Mouse (Mus musculus): Measurements from ENCODE around the gene Rexo5.

Gene Rexo5

DNA sequence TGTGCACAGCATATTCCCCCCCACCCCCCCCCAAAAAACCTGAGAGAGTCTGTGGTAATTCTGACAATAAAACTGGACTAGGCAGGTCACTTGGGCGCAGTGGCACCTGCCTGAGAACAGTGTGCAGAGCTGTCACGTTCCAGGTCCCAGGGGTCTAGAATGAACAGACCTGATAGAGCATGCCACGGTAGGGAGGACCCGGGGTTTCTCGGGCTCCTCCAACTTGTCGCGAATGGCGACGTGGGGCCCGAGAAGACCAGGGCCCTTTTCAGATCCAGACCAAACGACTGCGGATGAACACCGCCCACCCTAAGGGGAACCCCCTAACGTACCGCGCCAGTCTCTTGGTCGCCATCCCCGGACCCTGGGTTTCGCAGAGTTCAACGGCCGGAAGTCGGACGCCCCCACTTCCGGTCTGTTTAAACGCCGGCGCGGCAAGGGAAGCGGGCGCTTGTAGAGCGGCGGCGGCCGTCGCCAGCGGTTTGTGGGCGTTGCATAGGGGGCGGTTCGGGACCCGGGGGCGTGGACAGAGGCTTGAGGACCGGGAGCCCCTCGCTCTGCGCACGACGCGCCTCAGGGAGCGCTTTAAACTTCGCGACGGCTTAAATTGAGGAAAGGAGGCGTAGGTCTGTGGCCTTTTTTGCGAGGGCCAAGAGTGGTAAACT is at the start of gene Rexo5, which contains the start of gene Eri2:
Gene Rexo5 (plus strand): TSS at position 421 of the 665 bp plus-strand sequence.
Gene Eri2 (minus strand): TSS at position 473 of the 665 bp plus-strand sequence.
- peak; percentile 53 for DNase-seq

DNA sequence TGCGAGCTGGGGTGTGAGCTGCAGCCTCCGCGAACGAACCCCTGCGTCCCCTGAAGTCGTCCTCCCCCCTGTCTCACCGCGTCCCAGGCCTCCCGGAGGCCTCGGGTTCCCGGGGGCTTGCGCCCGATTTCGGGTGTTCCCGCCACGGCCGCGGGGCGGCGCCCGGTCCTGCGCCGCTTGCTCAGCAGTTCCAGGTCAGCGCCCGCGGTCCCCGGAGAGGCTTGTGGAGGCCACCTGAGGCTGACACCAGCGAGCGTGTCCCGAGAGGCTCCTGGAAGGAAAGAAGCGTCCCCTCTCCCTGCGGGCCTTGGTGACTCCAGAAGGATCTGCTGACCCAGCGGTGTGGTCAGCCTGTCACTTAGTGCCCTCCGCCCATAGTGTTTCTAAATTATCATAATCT is 49.5 kb upstream of the Rexo5 start:
- no peak for DNase-seq

DNA sequence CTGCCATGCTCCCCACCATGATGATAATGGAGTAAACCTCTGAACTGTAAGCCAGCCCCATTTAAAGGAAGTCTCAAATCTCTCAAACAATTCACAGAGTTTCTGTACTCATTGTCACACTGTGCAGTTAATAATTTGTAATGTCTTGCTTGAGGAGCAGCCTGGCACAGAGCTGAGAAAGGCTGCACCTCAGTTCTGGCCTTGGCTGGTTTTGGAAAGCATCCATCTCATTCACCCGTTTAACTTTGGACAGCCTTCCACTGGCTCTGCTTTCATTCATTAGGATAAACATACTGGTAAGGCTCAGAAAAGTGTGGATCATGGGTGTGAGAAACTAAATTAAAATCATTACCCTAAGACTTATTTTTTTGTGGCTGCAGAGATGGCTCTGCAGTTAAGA is 47.9 kb upstream of the Rexo5 start:
- DNase-seq: no peak

DNA sequence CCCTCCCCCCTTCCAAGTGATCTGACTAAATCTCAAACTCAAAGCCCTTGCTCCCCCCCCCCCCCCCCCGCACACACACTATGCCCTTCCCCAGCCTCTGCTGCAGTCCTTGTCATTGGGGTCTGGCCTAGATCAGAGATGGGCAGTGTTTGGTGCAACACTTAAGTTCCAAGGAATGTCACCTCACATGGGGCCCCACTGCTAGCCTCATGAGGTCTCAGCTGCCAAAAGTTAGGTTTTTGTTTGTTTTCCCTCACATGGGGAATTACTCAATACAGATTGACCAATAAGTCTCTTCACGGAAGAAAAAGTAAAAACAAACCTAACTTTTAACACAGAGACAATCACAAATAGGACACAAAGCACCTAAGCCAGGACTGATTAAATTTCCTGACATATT is 45.0 kb upstream of the Rexo5 start:
- no peak for DNase-seq

DNA sequence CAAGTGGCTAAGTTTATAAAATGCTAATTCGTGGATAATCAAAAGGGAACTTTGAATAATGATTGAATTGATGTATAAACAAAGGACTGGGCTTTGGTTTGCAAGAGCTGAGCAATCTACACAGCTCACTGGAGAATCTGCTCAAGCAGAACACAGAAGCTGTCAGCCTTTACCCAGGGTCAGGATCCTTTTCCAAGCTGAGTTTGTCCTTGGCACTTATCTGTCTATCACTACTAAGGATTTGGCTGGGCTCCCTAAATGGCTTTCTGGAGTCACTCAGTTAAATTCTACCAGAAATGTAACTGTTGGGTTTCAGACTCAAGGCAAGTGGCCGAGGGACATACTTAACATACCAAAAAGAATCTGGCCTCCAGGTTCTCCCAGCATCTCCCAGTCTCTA is 43.9 kb upstream of the Rexo5 start:
- no peak for DNase-seq

DNA sequence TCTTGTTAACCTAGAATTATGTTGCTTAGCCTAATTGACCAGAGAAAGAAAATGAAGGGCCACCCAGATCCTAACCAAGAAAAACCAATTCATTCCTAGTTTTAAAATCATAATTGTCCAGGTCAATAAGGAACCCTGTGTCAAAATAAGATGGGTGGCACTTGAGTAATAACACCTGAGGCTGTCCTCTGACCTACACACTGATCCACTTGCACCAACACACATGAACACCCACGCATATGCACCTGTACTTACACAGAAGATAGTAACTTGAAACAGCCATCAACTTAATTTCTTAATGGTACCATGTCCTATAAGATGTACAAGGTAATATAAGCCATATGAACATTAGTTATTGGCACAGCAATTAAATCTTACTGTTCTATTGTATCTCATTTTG is 40.1 kb upstream of the Rexo5 start:
- no peak for DNase-seq

DNA sequence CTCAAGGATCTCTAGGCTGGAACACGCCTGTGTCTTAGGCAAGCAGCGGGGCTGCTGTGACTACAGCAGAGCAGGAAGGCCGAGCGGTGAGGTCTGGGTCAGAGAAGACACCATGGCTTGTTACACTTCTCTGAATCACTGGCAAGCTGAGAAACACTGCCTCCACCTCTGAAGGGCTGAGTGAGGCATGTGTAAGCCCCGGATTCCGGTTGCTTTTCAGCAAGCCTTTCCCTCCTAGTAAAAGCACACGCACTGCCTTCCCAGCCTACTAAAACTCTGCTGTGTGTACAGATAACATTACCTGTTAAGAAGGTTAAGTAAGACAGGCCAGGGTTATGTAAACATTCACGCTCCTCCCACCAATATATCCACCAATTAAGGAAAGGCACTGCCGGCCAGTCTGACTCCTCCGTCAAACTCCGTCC is 33.3 kb upstream of the Rexo5 start, which contains the start of gene Acsm3:
Gene Acsm3 (plus strand): TSS at position 397 of the 425 bp plus-strand sequence.
- no peak for DNase-seq

DNA sequence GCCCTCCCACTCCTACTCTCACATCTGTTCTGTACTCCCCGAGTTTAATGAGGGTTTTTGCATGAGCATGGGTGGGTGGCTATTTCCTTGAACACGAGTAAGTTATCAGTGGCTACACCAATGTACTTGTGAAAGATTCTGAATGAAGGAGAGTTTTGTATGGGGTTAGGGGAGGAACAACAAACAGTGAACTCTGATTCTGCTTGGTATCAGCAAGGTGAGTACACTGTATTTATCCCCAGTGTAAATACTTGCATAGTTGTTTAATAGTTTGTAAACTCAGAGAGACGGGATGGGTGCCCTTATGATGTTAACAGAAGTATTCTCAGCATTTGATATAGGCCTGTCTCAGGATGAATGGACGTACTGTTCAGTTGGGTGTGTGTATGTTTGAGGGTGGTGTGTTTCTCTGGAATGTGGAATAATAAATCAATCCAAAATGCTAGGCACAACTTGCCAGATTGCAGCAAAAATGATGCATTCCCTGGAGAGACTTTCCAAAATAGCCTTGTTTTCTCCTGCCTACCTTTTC is 31.6 kb upstream of the Rexo5 start:
- DNase-seq: no peak

DNA sequence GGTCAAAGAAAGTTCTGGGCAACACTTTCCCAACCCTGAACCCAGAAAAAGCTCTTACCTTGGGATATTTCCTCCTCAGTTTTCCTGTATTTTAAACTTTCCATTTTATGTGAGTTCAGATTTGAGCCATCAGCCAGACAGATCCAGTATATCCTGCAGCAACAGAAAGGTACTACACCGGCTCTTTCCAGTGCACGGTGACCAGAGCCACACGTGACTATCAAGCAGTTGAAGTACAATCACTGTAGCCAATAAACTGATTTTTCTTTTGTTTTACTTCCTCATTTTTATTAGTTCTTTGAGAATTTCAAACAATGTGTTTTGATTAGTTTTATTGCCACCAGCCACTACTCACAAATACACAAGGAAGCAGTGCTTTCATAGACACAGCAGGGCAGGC is 29.4 kb upstream of the Rexo5 start:
- DNase-seq: no peak

DNA sequence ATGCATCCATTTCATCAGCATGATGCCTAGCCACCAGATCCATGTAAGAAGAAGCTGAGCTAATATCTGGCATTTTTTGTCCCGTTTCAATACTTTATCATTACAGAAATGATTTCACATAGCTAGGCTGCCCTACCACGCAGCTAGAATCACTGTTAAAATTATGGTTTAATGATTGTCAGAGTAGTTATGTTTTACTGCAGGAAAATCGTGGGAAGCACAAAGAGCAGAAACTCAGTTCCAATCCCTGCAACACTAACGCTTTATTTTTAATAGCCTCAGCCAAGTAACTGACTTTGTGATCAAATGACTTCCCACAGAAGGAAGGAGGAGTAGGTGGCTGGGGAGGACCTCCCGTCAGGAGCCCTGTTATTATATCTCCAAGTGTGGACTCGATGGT is 26.8 kb upstream of the Rexo5 start:
- no peak for DNase-seq

DNA sequence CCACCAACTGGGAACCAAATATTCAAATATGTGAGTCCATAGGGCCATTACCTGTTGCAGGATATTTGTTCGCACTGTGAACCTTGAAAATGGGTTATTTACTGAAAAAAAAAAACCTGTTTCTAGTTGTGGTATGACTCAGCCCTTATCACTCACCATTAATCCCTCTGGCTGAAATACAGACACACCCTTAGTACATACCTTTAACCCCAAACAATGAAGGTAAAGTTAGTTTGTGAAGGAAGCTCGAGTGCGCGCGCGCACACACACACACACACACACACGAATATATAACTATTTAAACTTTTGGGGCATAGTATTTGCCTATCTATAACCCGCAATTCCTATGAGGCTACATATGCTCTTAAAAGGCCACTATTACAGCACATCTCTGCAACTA is 23.9 kb upstream of the Rexo5 start:
- no peak for DNase-seq

DNA sequence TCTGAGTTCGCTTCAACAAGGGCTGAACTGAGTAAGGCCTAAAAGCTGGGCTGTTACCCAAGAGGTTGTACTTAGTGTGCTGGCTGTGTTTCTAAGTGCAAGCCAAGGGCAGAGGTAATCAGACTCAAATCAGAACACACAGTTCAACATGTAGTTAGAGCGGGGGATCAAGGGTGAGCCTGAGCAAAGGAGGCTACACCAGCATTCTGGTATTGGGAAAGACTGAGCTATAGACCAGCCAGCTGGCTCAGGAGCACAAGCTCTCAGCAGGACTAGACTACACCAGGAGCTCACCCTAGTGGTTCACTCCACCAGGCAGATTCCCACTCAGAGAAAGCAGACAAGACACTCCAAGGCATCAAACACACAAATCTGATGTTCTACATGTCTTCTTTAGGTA is 10.4 kb upstream of the Rexo5 start:
- DNase-seq: no peak

DNA sequence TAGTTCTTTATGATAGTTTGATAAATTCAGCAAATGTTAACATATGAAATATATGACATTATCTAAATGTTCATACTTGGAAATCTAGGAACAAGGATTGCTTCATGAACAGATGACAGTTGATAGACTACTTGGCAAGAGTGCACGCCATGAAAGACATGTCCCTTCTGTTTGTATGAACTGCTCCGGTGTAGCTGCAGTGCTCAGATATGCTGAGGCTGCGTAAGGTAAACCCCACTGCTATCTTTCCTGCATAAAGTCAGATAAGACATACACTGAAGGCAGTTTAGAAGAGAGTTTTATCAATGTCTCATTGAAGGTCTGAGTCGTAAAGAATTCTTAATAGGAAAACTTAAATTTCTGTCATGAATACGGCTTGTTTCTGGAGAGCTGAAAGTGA is 8.9 kb upstream of the Rexo5 start:
- DNase-seq: no peak

DNA sequence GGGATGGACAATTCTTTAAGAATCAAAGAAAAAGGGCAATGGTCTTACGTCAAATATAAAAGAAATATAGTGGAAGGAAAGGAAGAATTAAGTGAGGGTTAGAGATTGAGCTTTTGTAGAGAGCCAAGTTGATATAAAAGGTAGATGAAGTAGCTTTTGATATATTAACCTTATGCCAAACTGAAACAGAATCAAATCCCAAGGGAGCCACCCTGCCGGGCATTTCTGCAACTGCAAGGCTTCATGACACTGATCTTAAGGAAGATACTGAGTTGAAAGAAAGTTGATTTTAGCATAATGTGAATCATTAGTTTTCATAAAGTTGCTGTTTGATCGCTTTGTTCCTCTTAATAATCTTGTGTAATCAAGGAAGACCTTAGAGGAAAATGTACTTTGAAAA is 4.8 kb upstream of the Rexo5 start:
- DNase-seq: no peak

DNA sequence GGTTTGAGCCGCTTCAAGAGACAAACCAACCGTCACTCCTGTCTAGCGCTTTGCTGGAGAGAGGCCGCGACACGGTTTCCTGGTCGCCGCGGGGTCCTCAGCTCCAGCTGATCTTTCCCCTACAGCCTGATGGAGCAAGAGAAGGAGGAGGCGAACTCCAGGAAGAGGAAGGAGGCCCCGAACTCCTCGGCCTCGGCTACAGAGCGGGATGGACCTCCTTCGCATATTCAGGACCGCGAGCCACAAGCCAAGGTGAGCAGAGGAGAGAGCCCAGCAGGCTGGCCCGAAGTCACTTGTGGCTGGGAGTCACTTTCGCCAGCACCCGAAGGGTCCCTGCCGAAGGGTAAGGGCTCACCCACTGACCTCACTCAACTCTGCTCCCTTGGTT is 439 bp downstream of the Rexo5 start:
- DNase-seq: no peak

DNA sequence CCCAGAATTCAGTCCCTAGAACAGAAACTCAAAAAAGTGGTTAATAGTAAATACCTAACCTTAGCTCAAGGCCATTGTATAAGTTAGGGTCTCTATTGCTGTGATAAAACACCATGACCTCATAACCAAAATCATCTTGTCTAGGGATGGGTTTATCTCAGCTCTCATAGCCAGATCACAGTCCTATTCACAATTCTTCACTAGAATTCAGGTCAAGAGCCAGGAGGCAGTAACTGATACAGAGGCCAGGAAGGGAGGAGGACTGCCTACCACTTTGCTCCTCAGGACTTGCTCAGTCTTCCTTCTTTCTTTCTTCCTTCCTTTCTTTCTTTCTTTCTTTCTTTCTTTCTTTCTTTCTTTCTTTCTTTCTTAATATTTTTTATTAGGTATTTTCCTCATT is 1.5 kb downstream of the Rexo5 start:
- DNase-seq: no peak

DNA sequence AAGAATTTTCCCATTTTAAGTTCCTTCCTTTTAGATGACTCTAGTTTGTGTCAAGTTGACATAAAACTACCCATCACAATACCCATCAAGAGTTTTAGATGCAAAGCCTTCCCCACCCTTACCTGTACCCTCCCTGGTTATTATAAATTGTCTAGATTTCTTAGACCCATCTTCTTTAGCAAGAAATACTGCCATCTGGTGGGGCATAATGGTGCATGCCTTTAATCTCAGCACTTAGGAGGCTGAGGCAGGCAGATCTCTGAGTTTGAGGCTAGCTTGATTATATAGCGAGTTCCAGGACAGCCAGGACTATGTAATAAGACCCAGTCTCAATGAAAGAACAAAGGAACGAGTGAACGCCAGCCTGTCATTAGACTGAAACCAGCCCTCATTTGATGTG is 6.7 kb downstream of the Rexo5 start:
- DNase-seq: no peak

DNA sequence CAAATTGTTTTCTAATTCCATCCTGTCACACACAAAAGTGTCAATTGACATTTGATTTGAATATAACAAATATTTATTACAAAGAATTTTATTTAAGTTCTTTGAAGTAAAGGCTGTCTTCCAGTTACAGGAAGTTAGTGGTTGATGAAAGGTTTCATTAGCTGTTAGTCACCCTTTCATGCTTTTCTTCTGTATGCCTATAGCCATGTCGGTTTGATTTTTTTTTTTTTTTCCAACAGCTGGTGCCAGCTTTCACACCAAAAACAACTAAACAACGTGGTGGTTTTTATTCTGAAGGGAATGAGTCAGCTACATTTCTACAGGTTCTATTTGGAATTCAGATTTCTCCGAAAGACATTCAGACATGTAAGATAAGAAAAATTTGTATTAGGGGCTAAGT is 7.2 kb downstream of the Rexo5 start:
- DNase-seq: no peak

DNA sequence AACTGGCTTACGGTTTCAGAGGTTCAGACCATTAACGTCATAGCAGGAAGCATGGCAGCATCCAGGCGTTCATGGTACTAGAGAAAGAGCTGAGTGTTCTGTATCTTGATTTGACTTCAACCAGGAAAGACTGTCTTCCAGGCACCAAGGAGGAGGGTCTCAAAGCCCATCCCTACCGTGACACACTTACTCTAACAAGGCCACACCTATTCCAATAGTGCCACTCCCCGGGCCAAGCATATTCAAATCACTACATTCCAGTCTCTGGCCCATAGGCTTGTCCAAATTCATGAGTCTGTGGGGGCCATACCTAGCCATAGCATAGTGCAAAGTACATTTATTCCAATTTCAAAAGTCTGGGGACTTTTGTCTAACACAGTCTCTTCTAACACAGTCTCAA is 13.6 kb downstream of the Rexo5 start:
- no peak for DNase-seq

DNA sequence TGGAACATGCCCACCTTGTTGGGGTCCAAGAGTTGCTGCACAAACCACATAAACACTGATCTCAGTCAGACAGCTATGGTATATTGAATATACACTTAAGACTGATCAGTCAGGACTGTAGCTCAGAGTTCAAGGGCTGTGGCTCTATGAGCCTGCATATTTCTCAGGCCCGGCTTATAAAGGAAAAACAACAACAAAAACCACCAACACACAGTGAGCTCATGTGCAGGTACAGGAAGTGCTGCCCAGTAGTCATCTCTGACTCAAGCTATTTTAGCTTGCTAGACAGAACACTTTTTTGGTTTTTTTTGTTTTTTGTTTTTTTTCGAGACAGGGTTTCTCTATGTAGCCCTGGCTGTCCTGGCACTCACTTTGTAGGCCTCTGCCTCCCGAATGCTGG is 14.9 kb downstream of the Rexo5 start:
- DNase-seq: no peak

DNA sequence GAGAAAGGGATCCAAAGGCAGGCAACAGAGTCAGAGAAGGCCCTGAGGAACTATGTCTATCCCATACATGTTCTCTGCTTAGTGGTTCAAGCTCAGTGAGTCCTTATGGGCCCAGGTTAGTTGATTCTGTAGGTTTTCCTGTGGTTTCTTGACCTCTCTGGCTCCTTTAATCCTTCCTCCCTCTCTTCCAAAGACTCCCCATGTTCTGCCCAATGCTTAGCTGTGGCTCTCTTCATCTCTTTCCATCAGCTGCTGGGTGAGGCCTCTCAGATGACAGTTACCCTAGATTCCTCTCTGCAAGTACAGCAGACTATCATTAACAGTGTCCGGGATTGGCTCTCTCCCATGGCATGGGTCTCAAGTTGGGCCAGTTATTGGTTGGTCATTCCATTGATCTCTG is 41.6 kb downstream of the Rexo5 start:
- no peak for DNase-seq

DNA sequence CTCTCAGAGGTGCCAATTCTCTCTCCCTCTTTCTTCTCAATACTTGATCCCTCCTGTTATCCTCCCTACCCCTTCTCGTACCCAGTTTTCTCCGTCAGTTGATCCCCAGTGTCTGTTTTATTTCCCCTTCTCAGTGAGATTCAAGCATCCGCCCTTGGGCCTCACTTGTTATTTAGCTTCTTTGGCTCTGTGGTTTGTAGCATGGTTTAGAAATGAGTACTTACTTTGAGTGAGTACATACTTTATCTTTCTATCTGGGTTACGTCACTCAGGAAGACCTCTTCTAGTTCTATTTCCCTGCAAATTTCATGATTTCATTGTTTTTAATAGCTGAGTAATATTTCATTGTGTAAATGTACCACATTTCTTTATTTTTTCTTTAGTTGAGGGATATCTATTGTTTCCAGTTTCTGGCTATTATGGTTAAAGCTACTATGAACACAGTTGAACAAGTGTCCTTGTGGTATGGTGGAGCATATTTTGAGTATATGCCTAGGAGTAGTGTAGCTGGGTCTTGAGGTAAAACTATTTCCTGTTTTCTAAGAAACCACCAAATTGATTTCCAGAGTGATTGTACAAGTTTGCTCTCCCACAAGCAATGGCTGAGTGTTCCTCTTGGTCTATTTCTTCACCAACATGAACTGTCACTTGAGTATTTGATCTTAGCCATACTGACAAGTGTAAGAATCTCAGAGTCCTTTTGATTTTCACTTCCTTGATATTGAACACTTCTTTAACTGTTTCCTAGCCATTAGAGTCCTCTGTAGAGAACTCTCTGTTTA is 42.4 kb downstream of the Rexo5 start:
- no peak for DNase-seq

DNA sequence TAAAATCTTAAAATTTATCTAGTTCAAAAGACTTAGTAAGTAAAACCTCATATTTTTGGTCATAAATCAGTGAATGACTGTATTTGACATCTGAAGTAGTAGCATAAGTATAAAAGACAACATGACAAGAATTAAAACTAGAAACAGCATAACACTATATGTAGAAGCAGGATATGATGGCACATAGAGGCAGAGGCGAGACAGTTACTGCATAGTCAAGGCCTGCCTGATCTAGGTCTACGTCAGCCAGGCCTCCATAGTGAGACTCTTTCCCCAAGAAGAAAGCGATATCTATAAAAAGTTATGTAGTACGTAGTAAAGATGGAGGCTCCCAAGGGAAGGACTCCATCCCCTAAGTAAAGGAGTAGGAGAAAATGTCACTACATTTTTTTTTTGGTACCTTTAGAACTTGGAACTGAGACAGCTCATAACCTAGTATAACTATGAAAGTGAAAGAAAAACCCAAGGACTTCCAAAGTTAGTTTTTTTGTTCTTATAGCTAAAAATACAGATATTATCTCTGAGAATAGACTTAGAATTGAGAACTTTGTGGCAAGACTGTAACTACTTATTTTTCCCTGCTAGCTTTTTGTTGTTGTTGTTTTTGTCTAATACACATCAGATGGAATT is 48.1 kb downstream of the Rexo5 start:
- DNase-seq: no peak

DNA sequence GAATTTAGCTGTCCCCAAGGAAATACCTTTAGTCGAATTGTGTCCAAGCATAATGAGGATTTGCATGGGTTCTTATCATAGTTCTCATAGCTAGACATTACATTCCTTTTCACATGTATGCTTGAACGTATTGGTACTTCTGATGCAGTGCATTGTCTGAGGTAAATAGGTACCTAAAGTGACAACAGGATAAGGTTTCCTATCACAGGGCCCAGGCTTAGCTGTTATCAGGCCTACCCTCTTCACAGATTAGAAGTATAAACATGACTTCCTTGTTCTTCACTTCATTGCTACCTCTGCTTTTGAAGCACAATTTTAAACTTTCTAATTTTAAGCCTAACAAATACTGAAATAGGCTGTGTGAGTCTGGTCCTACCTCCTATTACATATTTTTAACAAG is 51.7 kb downstream of the Rexo5 start:
- no peak for DNase-seq
